Mouse (Mus musculus): ENCODE measurements around the gene Nfxl1.

Nfxl1 gene

GRCm38 (mm10) chr5:72498271-72498670 is 61.2 kb downstream of the Nfxl1 start:
- DNase-seq: no peak

GRCm38 (mm10) chr5:72496756-72497155 is 62.7 kb downstream of the Nfxl1 start:
- DNase-seq: no peak

- no peak for DNase-seq
These were observed 65.6 kb downstream of the Nfxl1 start for GRCm38 (mm10) chr5:72493906-72494305.

GRCm38 (mm10) chr5:72491232-72491631 is 68.3 kb downstream of the Nfxl1 start:
- DNase-seq: no peak

GRCm38 (mm10) chr5:72480456-72480855 is 79.0 kb downstream of the Nfxl1 start:
- DNase-seq: no peak

- no peak for DNase-seq
These were observed 87.0 kb downstream of the Nfxl1 start for GRCm38 (mm10) chr5:72472317-72473009.

- no peak for DNase-seq
These were observed 87.7 kb downstream of the Nfxl1 start for GRCm38 (mm10) chr5:72471746-72472145.

GRCm38 (mm10) chr5:72464932-72465331 is 94.6 kb downstream of the Nfxl1 start:
- no peak for DNase-seq
